Mouse (Mus musculus) CH12.LX (cell line): ENCODE data around the gene Dph1. TPM values are rescaled to one million over a fixed set of nuclear protein-coding genes. Genes with fewer than 3 reads are reported as not detected.

Source experiments
- DNase-seq: peaks from one replicate; pipeline ENCODE4 v3.0.0-alpha.2; 2013; ENCODE audit errors: extremely low read depth
- H3K27ac ChIP-seq: 2 replicates; pipeline ENCODE4 v1.5.1; 2012; ENCODE audit warnings: low read depth, mild to moderate bottlenecking, control low read depth, moderate library complexity; ENCODE audit not compliant: insufficient read depth
- H3K27me3 ChIP-seq: replicated peaks from 2 replicates; pipeline ENCODE3; 2012; ENCODE audit warnings: inconsistent platforms
- H3K36me3 ChIP-seq, 2 experiments: replicated peaks in 1 of 2; 2 replicates each; pipeline versions ENCODE3 to v1.6.1; 2012; ENCODE audit warnings: inconsistent platforms in 1 of 2, low read length in 1 of 2, mild to moderate bottlenecking in 1 of 2, mixed read lengths in 1 of 2, moderate library complexity in 1 of 2; ENCODE audit not compliant: control insufficient read depth in 1 of 2, insufficient read depth in 1 of 2
- H3K4me1 ChIP-seq, 2 experiments: 2 replicates each; pipeline ENCODE4 v1.6.1; 2012; ENCODE audit warnings: inconsistent platforms in 1 of 2, moderate library complexity in 1 of 2; ENCODE audit not compliant: insufficient read depth in 2 of 2, control insufficient read depth in 1 of 2
- H3K4me2 ChIP-seq: 2 replicates; pipeline ENCODE4 v1.6.1; 2012; ENCODE audit warnings: low read depth, mild to moderate bottlenecking, control low read depth; ENCODE audit not compliant: poor library complexity, insufficient read depth, severe bottlenecking
- H3K4me3 ChIP-seq, 3 experiments: fragments of 150-350 bp in 1 of 3; sonication (generic) in 1 of 3; replicated peaks in 1 of 3; 2 replicates each; pipeline versions ENCODE3 to v1.5.1; 2011 to 2012; ENCODE audit warnings: low read depth in 2 of 3, low read length in 2 of 3, mild to moderate bottlenecking in 2 of 3, moderate library complexity in 2 of 3, control low read depth in 1 of 3, improper control_type of control experiment in 1 of 3, inconsistent platforms in 1 of 3, mixed read lengths in 1 of 3; ENCODE audit not compliant: poor library complexity in 1 of 3
- H3K79me2 ChIP-seq: replicated peaks from 2 replicates; pipeline ENCODE4 v1.6.1; 2012; ENCODE audit warnings: mild to moderate bottlenecking, moderate library complexity; ENCODE audit not compliant: control insufficient read depth, poor library complexity, insufficient read depth, severe bottlenecking; ENCODE audit errors: extremely low read depth
- H3K9ac ChIP-seq: 2 replicates; pipeline ENCODE4 v1.6.1; 2012; ENCODE audit warnings: low read depth, mild to moderate bottlenecking, control low read depth, moderate library complexity; ENCODE audit not compliant: insufficient read depth
- H3K9me3 ChIP-seq: replicated peaks from 2 replicates; pipeline ENCODE3; 2012; ENCODE audit warnings: low read length, inconsistent platforms, mixed read lengths
- BHLHE40 ChIP-seq: IDR thresholded peaks from 2 replicates; pipeline ENCODE4 v1.6.1; 2011; ENCODE audit warnings: mild to moderate bottlenecking, low read depth, low read length, improper control_type of control experiment
- CHD1 ChIP-seq: IDR thresholded peaks from 2 replicates; pipeline ENCODE4 v1.6.1; 2012; ENCODE audit warnings: low read depth, low read length, improper control_type of control experiment, inconsistent platforms
- CHD2 ChIP-seq: IDR thresholded peaks from 2 replicates; pipeline ENCODE4 v1.6.1; 2011; ENCODE audit warnings: low read length, improper control_type of control experiment
- CTCF ChIP-seq, 2 experiments: IDR thresholded peaks in 1 of 2; conservative IDR thresholded peaks in 1 of 2; 2 replicates each; pipeline ENCODE4 v1.5.1; 2011 to 2012; ENCODE audit warnings: low read depth in 2 of 2, low read length in 2 of 2, improper control_type of control experiment in 1 of 2, inconsistent platforms in 1 of 2, mild to moderate bottlenecking in 1 of 2, moderate library complexity in 1 of 2
- E2F4 ChIP-seq: IDR thresholded peaks from 2 replicates; pipeline ENCODE4 v1.6.1; 2011; ENCODE audit warnings: low read depth, low read length, improper control_type of control experiment; ENCODE audit not compliant: insufficient replicate concordance
- ELF1 ChIP-seq: IDR thresholded peaks from 2 replicates; pipeline ENCODE4 v1.6.1; 2014; ENCODE audit warnings: low read depth, mild to moderate bottlenecking, inconsistent platforms, low read length, improper control_type of control experiment
- ETS1 ChIP-seq: conservative IDR thresholded peaks from 2 replicates; pipeline ENCODE4 v1.6.1; 2012; ENCODE audit warnings: low read depth, mild to moderate bottlenecking, inconsistent platforms, low read length, improper control_type of control experiment, moderate library complexity
- HCFC1 ChIP-seq: IDR thresholded peaks from 2 replicates; pipeline ENCODE4 v1.6.1; 2012; ENCODE audit warnings: low read depth, mild to moderate bottlenecking, inconsistent platforms, low read length, improper control_type of control experiment
- IRF4 ChIP-seq: IDR thresholded peaks from 2 replicates; pipeline ENCODE4 v1.6.1; 2014; ENCODE audit warnings: low read depth, mild to moderate bottlenecking, inconsistent platforms, low read length, improper control_type of control experiment
- JUN ChIP-seq: IDR thresholded peaks from 2 replicates; pipeline ENCODE4 v1.6.1; 2011; ENCODE audit warnings: low read depth, mild to moderate bottlenecking, low read length, improper control_type of control experiment, moderate library complexity; ENCODE audit not compliant: insufficient read depth
- JUND ChIP-seq: conservative IDR thresholded peaks from 2 replicates; pipeline ENCODE4 v1.6.1; 2011; ENCODE audit warnings: low read depth, low read length, improper control_type of control experiment
- KAT2A ChIP-seq: IDR thresholded peaks from 2 replicates; pipeline ENCODE4 v1.6.1; 2012; ENCODE audit warnings: low read length, improper control_type of control experiment, inconsistent platforms; ENCODE audit not compliant: insufficient replicate concordance
- MAFK ChIP-seq: IDR thresholded peaks from 2 replicates; pipeline ENCODE4 v1.6.1; 2011; ENCODE audit warnings: low read length, improper control_type of control experiment; ENCODE audit not compliant: insufficient replicate concordance
- MXI1 ChIP-seq: IDR thresholded peaks from 2 replicates; pipeline ENCODE4 v1.6.1; 2011; ENCODE audit warnings: mild to moderate bottlenecking, low read depth, low read length, improper control_type of control experiment
- MYC ChIP-seq: IDR thresholded peaks from 2 replicates; pipeline ENCODE4 v1.6.1; 2011; ENCODE audit warnings: low read depth, mild to moderate bottlenecking, improper control_type of control experiment, low read length
- NRF1 ChIP-seq: IDR thresholded peaks from 2 replicates; pipeline ENCODE4 v1.6.1; 2014; ENCODE audit warnings: low read depth, mild to moderate bottlenecking, inconsistent platforms, low read length, improper control_type of control experiment, moderate library complexity
- POLR2A ChIP-seq: IDR thresholded peaks from 2 replicates; pipeline ENCODE4 v1.6.1; 2011; ENCODE audit warnings: low read depth, mild to moderate bottlenecking, improper control_type of control experiment, low read length
- RAD21 ChIP-seq: IDR thresholded peaks from 2 replicates; pipeline ENCODE4 v1.6.1; 2011; ENCODE audit warnings: low read depth, mild to moderate bottlenecking, low read length, improper control_type of control experiment, moderate library complexity
- RCOR1 ChIP-seq: conservative IDR thresholded peaks from 2 replicates; pipeline ENCODE4 v1.6.1; 2012; ENCODE audit warnings: low read depth, mild to moderate bottlenecking, inconsistent platforms, low read length, improper control_type of control experiment
- SIN3A ChIP-seq: IDR thresholded peaks from 2 replicates; pipeline ENCODE4 v1.6.1; 2012; ENCODE audit warnings: low read length, improper control_type of control experiment, inconsistent platforms
- TBP ChIP-seq: conservative IDR thresholded peaks from 2 replicates; pipeline ENCODE4 v1.6.1; 2011; ENCODE audit warnings: low read depth, low read length, improper control_type of control experiment
- USF1 ChIP-seq: IDR thresholded peaks from 2 replicates; pipeline ENCODE4 v1.6.1; 2014; ENCODE audit warnings: low read depth, mild to moderate bottlenecking, inconsistent platforms, low read length, improper control_type of control experiment
- USF2 ChIP-seq: conservative IDR thresholded peaks from 2 replicates; pipeline ENCODE4 v1.6.1; 2011; ENCODE audit warnings: low read depth, low read length, improper control_type of control experiment
- ZC3H11A ChIP-seq: IDR thresholded peaks from 2 replicates; pipeline ENCODE4 v1.6.1; 2012; ENCODE audit warnings: low read depth, mild to moderate bottlenecking, inconsistent platforms, low read length, improper control_type of control experiment
- ZKSCAN1 ChIP-seq: IDR thresholded peaks from 2 replicates; pipeline ENCODE4 v1.6.1; 2012; ENCODE audit warnings: low read depth, inconsistent platforms, low read length, improper control_type of control experiment, borderline replicate concordance
- ZNF384 ChIP-seq: IDR thresholded peaks from 2 replicates; pipeline ENCODE4 v1.6.1; 2012; ENCODE audit warnings: low read depth, low read length, improper control_type of control experiment, inconsistent platforms
- dilution Hi-C: fragments of 300-500 bp; cut with MboI; formaldehyde crosslinking; loops from 2 replicates; pipeline ENCODE4 v1.14.3; 2020; ENCODE audit warnings: low sequenced_read_pairs; ENCODE audit not compliant: extremely low pct_unique_long_range_greater_than_20kb, extremely low pct_ligation_motif_present
- in situ Hi-C: fragments of 300-500 bp; cut with MboI; formaldehyde crosslinking; loops from 3 replicates; pipeline ENCODE4 v1.14.3; 2019; ENCODE audit warnings: low sequenced_read_pairs, low pct_ligation_motif_present, low pct_unique_long_range_greater_than_20kb, mixed read lengths
- polyA plus RNA-seq: library from polyadenylated mRNA; unstranded; fragments of >175 nt; gene quantifications from 2 replicates; pipeline ENCODE4 v1.2.1, GENCODE M21; 2012; ENCODE audit warnings: low read depth; ENCODE audit not compliant: insufficient read length
- total RNA-seq, 2 experiments: library from RNA; depleted of rRNA; stranded (reverse); fragments of 300-350 nt in 1 of 2; fragments of >200 nt in 1 of 2; gene quantifications; 2 replicates each; pipeline ENCODE4 v1.2.3; 2012 to 2014

Gene Dph1
- total and polyA plus RNA-seq, 3 experiments = 47.7 to 57.0 (median 54.7) TPM

DNA sequence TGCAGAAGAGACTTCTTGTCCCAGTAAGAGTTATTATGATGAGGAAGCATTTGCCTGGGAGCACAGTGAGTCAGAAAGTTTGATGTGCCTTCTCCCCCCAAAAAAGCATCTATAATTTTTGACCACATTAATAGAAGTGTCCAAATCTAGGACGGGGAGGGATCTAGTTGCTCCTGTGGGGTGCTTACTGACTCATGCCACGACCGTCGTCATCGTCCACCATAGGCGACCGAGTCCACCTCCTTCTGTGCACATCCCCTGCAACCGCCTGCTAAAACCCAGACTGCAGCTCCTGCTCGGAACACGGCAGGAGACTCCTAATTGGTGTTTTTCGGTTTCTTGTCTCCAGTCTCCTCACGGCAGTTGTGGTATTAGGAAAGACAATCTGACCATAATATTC, 33.0 kb upstream of the Dph1 start:
- in situ Hi-C loops = no loop called here
- Histone ChIP-seq H3K27me3 (peaks cover 4% of the 10 kb centered on the region), H3K4me2 (no peak overlapping the region), H3K4me3 (no peak overlapping the region), H3K4me1 (peaks cover 3 to 17% of the 10 kb centered on the region in 2 experiments), H3K9me3 (peaks cover 2% of the 10 kb centered on the region)
- no peak for DNase-seq
- TF ChIP-seq JUN = no peak
- TF ChIP-seq USF2 = no peak
- TF ChIP-seq ETS1 = no peak
- TF ChIP-seq JUND = no peak
- no peak for TF ChIP-seq ZKSCAN1
- TF ChIP-seq CTCF (conservative IDR thresholded peaks at IDR 0.05 in 1 of 2, IDR thresholded peaks at IDR 0.05 in 1 of 2; ENCODE audit: low read depth in 2 of 2, low read length in 2 of 2) = no peak
- TF ChIP-seq NRF1 = no peak
- TF ChIP-seq E2F4 = no peak
- no peak for TF ChIP-seq RCOR1
- no peak for TF ChIP-seq MYC
- TF ChIP-seq, all 38 proteins: peak for 0
- Histone ChIP-seq H3K79me2 (no peaks in the 10 kb centered on the region), H3K36me3 (no peaks in the 10 kb centered on the region), H3K27ac (no peak overlapping the region), H3K9ac (no peak overlapping the region)
- dilution Hi-C loops = no loop called here

GRCm38 (mm10) chr11:75220517-75221145, 29.6 kb upstream of the Dph1 start:
- Histone ChIP-seq H3K9me3 (peaks cover 2% of the 10 kb centered on the region), H3K79me2 (no peaks in the 10 kb centered on the region), H3K36me3 (no peaks in the 10 kb centered on the region), H3K4me1 (peaks cover 2 to 3% of the 10 kb centered on the region in 2 experiments; a peak in 3 of 4 replicates), H3K27me3 (peaks cover 8% of the 10 kb centered on the region), H3K9ac (no peak overlapping the region), H3K27ac (no peak overlapping the region), H3K4me2 (no peak overlapping the region), H3K4me3 (no peak overlapping the region)
- no peak for DNase-seq
- TF ChIP-seq SIN3A (no peak), ZNF384 (no peak), IRF4 (no peak), ELF1 (no peak), ZC3H11A (no peak), CTCF (conservative IDR thresholded peaks at IDR 0.05 in 1 of 2, IDR thresholded peaks at IDR 0.05 in 1 of 2; ENCODE audit: low read depth in 2 of 2, low read length in 2 of 2) (no peak), BHLHE40 (no peak), CHD1 (no peak), POLR2A (no peak), MXI1 (no peak), TBP (no peak), HCFC1 (no peak), NRF1 (no peak), RCOR1 (no peak), KAT2A (no peak), RAD21 (no peak), CHD2 (no peak), USF2 (no peak), MAFK (no peak), USF1 (no peak)
- dilution Hi-C loops (no loop called here), in situ Hi-C loops (no loop called here)
